In genomic region chr5:5247671-5248070, GRCm38 (mm10) we compare ENCODE assay signal across 18 mouse cellular contexts.
DNase-seq lines count a peak whose midpoint lies in the region; ATAC-seq and TF ChIP-seq lines count a peak whose summit lies in the region.
"Had no signal": no experiment of that assay in that cellular context is flagged by ENCODE, and none has a peak within 500 bp of the region (broad histone marks: within the 10 kb centered on the region; RNA-seq: fewer than 3 reads in every experiment).

No protein-coding gene starts in this region.

- H3K9ac ChIP-seq in lung, postnatal 0 days (replicated peaks; ENCODE audit: low read depth), result no peak overlapping the region
- no peak overlapping the region for H3K9ac ChIP-seq in forebrain, embryonic 16.5 days (replicated peaks; ENCODE audit: low read depth, low read length)
- H3K9ac ChIP-seq: embryonic facial prominence, embryonic 12.5 days; forebrain, embryonic 13.5 days; forebrain, embryonic 15.5 days had no signal

- no peak; the same call in 1 of the 2 replicates for TF ChIP-seq EP300 in lung, postnatal 0 days (IDR thresholded peaks at IDR 0.05)

- ATAC-seq in lung, postnatal 0 days, result no peak; the same call in 1 of the 2 replicates
- no peak for ATAC-seq in forebrain, embryonic 16.5 days
- no peak for ATAC-seq in activated CD4-positive, CD25-positive, alpha-beta regulatory T cell, adult 4 months
- ATAC-seq: forebrain, embryonic 13.5 days; forebrain, embryonic 15.5 days had no signal

- no peak overlapping the region for H3K4me3 ChIP-seq in lung, postnatal 0 days (ENCODE audit: low read depth, low read length)
- H3K4me3 ChIP-seq in forebrain, embryonic 16.5 days (replicated peaks; ENCODE audit: low read length), result no peak overlapping the region
- H3K4me3 ChIP-seq: embryonic facial prominence, embryonic 10.5 days; embryonic facial prominence, embryonic 12.5 days; forebrain, embryonic 13.5 days; forebrain, embryonic 15.5 days had no signal

- H3K36me3 ChIP-seq in lung, postnatal 0 days (ENCODE audit: insufficient read depth, low read length), result no peaks in the 10 kb centered on the region
- H3K36me3 ChIP-seq in forebrain, embryonic 16.5 days (ENCODE audit: control insufficient read depth, insufficient read depth), result no peaks in the 10 kb centered on the region; the same call in 1 of the 2 replicates
- H3K36me3 ChIP-seq: forebrain, embryonic 15.5 days had no signal

- no peak overlapping the region for H3K4me2 ChIP-seq in lung, postnatal 0 days (replicated peaks; ENCODE audit: low read depth, low read length)
- H3K4me2 ChIP-seq in forebrain, embryonic 16.5 days (ENCODE audit: low read length), result no peak overlapping the region
- H3K4me2 ChIP-seq: embryonic facial prominence, embryonic 12.5 days; forebrain, embryonic 13.5 days; forebrain, embryonic 15.5 days had no signal

- no peak for TF ChIP-seq CTCF in lung, postnatal 0 days (IDR thresholded peaks at IDR 0.05)

- H3K27me3 ChIP-seq in lung, postnatal 0 days (replicated peaks; ENCODE audit: insufficient read depth, low read length), result no peaks in the 10 kb centered on the region
- H3K27me3 ChIP-seq in forebrain, embryonic 16.5 days (replicated peaks; ENCODE audit: control insufficient read depth, insufficient read depth, low read length), result no peaks in the 10 kb centered on the region
- H3K27me3 ChIP-seq: embryonic facial prominence, embryonic 12.5 days; forebrain, embryonic 13.5 days; forebrain, embryonic 15.5 days had no signal

- no peaks in the 10 kb centered on the region for H3K9me3 ChIP-seq in lung, postnatal 0 days (ENCODE audit: low read length)
- H3K9me3 ChIP-seq in forebrain, embryonic 16.5 days (ENCODE audit: control insufficient read depth, low read length), result no peaks in the 10 kb centered on the region
- H3K9me3 ChIP-seq: embryonic facial prominence, embryonic 10.5 days; embryonic facial prominence, embryonic 12.5 days; forebrain, embryonic 13.5 days; forebrain, embryonic 15.5 days had no signal

- no peaks in the 10 kb centered on the region for H3K4me1 ChIP-seq in lung, postnatal 0 days (ENCODE audit: insufficient read depth, low read depth, low read length)
- no peaks in the 10 kb centered on the region for H3K4me1 ChIP-seq in forebrain, embryonic 16.5 days (replicated peaks; ENCODE audit: control insufficient read depth, insufficient read depth, low read length)
- H3K4me1 ChIP-seq: embryonic facial prominence, embryonic 10.5 days; embryonic facial prominence, embryonic 12.5 days; forebrain, embryonic 13.5 days; forebrain, embryonic 15.5 days had no signal

- no peak overlapping the region for H3K27ac ChIP-seq in lung, postnatal 0 days (ENCODE audit: low read length)
- no peak overlapping the region for H3K27ac ChIP-seq in forebrain, embryonic 16.5 days (ENCODE audit: low read length)
- H3K27ac ChIP-seq: embryonic facial prominence, embryonic 10.5 days; embryonic facial prominence, embryonic 12.5 days; forebrain, embryonic 13.5 days; forebrain, embryonic 15.5 days had no signal

- 62% methylated on average over 6 of the region's 6 CpGs for WGBS in lung, postnatal 0 days
- 93% methylated on average over 6 of the region's 6 CpGs for WGBS in forebrain, embryonic 16.5 days

- peak; percentile 26 for DNase-seq in lung, postnatal 0 days (ENCODE audit: low spot score)
- no peak for DNase-seq in lung, postnatal 4 days
- DNase-seq in lung, postnatal 14 days, result peak; percentile 16
- DNase-seq in lung, postnatal 36 days, result peak; percentile 62
- DNase-seq: adrenal gland, adult 8-10 months; adrenal gland, postnatal 14 days; adrenal gland, postnatal 36 days; cerebellum, adult 11-12 months; cerebellum, adult 2 months; cerebellum, adult 9-10 months; cerebellum, postnatal 10 days; cerebellum, postnatal 25 days had no signal

Comparison
In these comparisons a context has a peak if more than half of its experiments do, and no peak if none do; other contexts are left out.
1. DNase-seq: peak in lung, postnatal 0 days (single experiment), lung, postnatal 14 days (single experiment) and lung, postnatal 36 days (single experiment); none in lung, postnatal 4 days (0 of 2).